Comparison of ENCODE assay signal across 9 mouse cellular contexts in the genomic region with DNA sequence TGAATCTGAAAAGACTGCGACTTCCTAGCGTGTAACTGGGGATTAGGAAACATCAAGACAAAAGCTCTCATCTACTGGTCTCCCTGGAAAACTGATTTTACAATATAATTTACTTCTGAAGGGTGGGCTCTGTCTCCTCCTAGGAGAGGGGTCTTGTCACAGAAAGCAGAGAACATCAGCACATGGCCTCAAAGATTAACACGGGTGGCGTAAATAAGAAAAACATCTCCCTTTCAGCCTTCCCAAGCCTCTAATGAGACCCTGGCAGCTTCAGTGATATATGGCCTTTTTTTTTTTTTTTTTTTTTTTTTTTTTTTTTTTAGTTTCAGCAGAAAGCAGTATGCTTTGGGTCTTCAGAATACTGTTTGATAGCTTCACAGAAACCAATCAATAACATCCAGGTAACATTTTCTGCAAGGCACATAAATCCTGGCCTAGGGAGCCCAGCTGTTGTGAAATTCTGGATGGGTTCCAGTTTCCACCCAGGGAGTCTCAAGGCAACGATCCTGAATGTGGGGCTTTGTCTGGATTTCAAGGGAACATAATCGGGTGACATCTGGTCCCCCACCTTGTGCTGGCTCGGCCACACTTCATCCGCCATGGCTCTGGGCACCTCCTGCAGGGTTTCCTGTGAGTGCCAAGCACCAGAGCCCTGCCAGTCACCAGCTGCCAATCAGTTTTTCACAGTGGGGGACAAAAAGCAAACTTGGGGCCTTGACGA.
DNase-seq lines count a peak whose midpoint lies in the region; ATAC-seq and TF ChIP-seq lines count a peak whose summit lies in the region.
"Had no signal": no experiment of that assay in that cellular context is flagged by ENCODE, and none has a peak within 500 bp of the region (broad histone marks: within the 10 kb centered on the region; RNA-seq: fewer than 3 reads in every experiment).

No protein-coding gene starts in this region.

- DNase-seq in layer of hippocampus, adult 2 months (ENCODE audit: low spot score in 2 of 2) = peak; percentile 14 to 20
- no peak for DNase-seq in layer of hippocampus, postnatal 25 days (ENCODE audit: extremely low spot score in 1 of 2, low spot score in 1 of 2)
- peak; percentile 90 for DNase-seq in cerebellum, adult 11 months
- peak; percentile 62 for DNase-seq in forebrain, embryonic 11.5 days (ENCODE audit: low spot score)
- peak; percentile 88 for DNase-seq in hindbrain, postnatal 0 days (ENCODE audit: low spot score)
- DNase-seq in right cerebral cortex, adult 18-20 months = no peak
- DNase-seq in liver, postnatal 0 days = no peak

- no peak for TF ChIP-seq CTCF in layer of hippocampus, adult 2 months (conservative IDR thresholded peaks at IDR 0.05)
- TF ChIP-seq CTCF in hindbrain, postnatal 0 days (IDR thresholded peaks at IDR 0.05; ENCODE audit: low read depth) = no peak
- no peak for TF ChIP-seq CTCF in liver, postnatal 0 days (IDR thresholded peaks at IDR 0.05; ENCODE audit: low read depth)

- no peaks in the 10 kb centered on the region for H3K36me3 ChIP-seq in forebrain, embryonic 11.5 days (ENCODE audit: control insufficient read depth, insufficient read depth, low read length)
- H3K36me3 ChIP-seq in hindbrain, postnatal 0 days (ENCODE audit: insufficient read depth, low read length) = no peaks in the 10 kb centered on the region
- H3K36me3 ChIP-seq in midbrain, embryonic 16.5 days (ENCODE audit: control insufficient read depth, insufficient read depth, low read length) = no peaks in the 10 kb centered on the region
- H3K36me3 ChIP-seq in liver, postnatal 0 days (replicated peaks; ENCODE audit: insufficient read depth, low read length) = no peaks in the 10 kb centered on the region
- H3K36me3 ChIP-seq: heart, embryonic 15.5 days had no signal

- no peak overlapping the region for H3K9ac ChIP-seq in forebrain, embryonic 11.5 days (ENCODE audit: low read length)
- H3K9ac ChIP-seq in hindbrain, postnatal 0 days (replicated peaks; ENCODE audit: low read length) = no peak overlapping the region
- no peak overlapping the region for H3K9ac ChIP-seq in midbrain, embryonic 16.5 days (ENCODE audit: low read depth, low read length)
- H3K9ac ChIP-seq in liver, postnatal 0 days (replicated peaks) = no peak overlapping the region
- H3K9ac ChIP-seq: heart, embryonic 15.5 days had no signal

- no peaks in the 10 kb centered on the region for H3K9me3 ChIP-seq in forebrain, embryonic 11.5 days (ENCODE audit: control insufficient read depth, low read length)
- H3K9me3 ChIP-seq in hindbrain, postnatal 0 days (ENCODE audit: low read length) = no peaks in the 10 kb centered on the region
- no peaks in the 10 kb centered on the region for H3K9me3 ChIP-seq in midbrain, embryonic 16.5 days (replicated peaks; ENCODE audit: control insufficient read depth, low read length, poor library complexity, severe bottlenecking)
- H3K9me3 ChIP-seq in liver, postnatal 0 days (ENCODE audit: low read length) = no peaks in the 10 kb centered on the region
- H3K9me3 ChIP-seq: heart, embryonic 15.5 days had no signal

- TF ChIP-seq EP300 in liver, postnatal 0 days (IDR thresholded peaks at IDR 0.05; ENCODE audit: low read depth) = no peak

- H3K4me1 ChIP-seq in forebrain, embryonic 11.5 days (replicated peaks; ENCODE audit: control insufficient read depth, insufficient read depth, low read length) = peaks cover 4% of the 10 kb centered on the region; the same call in 1 of the 2 replicates
- peaks cover 18% of the 10 kb centered on the region; the same call in 1 of the 2 replicates for H3K4me1 ChIP-seq in hindbrain, postnatal 0 days (ENCODE audit: insufficient read depth, low read length)
- peaks cover 11% of the 10 kb centered on the region for H3K4me1 ChIP-seq in midbrain, embryonic 16.5 days (ENCODE audit: control insufficient read depth, insufficient read depth, low read length)
- H3K4me1 ChIP-seq in liver, postnatal 0 days (ENCODE audit: insufficient read depth) = peaks cover 3% of the 10 kb centered on the region; the same call in 1 of the 2 replicates

- H3K27me3 ChIP-seq in forebrain, embryonic 11.5 days (ENCODE audit: control insufficient read depth, insufficient read depth, low read length) = no peaks in the 10 kb centered on the region
- H3K27me3 ChIP-seq in hindbrain, postnatal 0 days (ENCODE audit: insufficient read depth, low read length) = no peaks in the 10 kb centered on the region
- no peaks in the 10 kb centered on the region for H3K27me3 ChIP-seq in midbrain, embryonic 16.5 days (ENCODE audit: control insufficient read depth, insufficient read depth, low read depth, low read length)
- no peaks in the 10 kb centered on the region for H3K27me3 ChIP-seq in liver, postnatal 0 days (ENCODE audit: insufficient read depth, low read length)
- H3K27me3 ChIP-seq: heart, embryonic 15.5 days had no signal

- H3K4me3 ChIP-seq in layer of hippocampus, adult 2 months = no peak overlapping the region; the same call in 1 of the 2 replicates
- H3K4me3 ChIP-seq in forebrain, embryonic 11.5 days (ENCODE audit: low read depth, low read length) = no peak overlapping the region
- H3K4me3 ChIP-seq in hindbrain, postnatal 0 days (ENCODE audit: low read length) = no peak overlapping the region
- no peak overlapping the region for H3K4me3 ChIP-seq in midbrain, embryonic 16.5 days (ENCODE audit: low read depth, low read length)
- no peak overlapping the region for H3K4me3 ChIP-seq in liver, postnatal 0 days (ENCODE audit: low read depth, low read length)
- H3K4me3 ChIP-seq: heart, embryonic 15.5 days had no signal

- H3K4me2 ChIP-seq in forebrain, embryonic 11.5 days (ENCODE audit: low read depth, low read length, severe bottlenecking) = no peak overlapping the region
- H3K4me2 ChIP-seq in hindbrain, postnatal 0 days (ENCODE audit: low read depth, low read length) = peak overlapping the region; percentile 27; the same call in 1 of the 2 replicates
- peak overlapping the region; percentile 21; the same call in 1 of the 2 replicates for H3K4me2 ChIP-seq in midbrain, embryonic 16.5 days (ENCODE audit: low read length)
- no peak overlapping the region for H3K4me2 ChIP-seq in liver, postnatal 0 days (ENCODE audit: low read depth, low read length)
- H3K4me2 ChIP-seq: heart, embryonic 15.5 days had no signal

- peak; percentile 77 for ATAC-seq in forebrain, embryonic 11.5 days (replicated peaks; ENCODE audit: low FRiP score)
- peak; percentile 93 for ATAC-seq in hindbrain, postnatal 0 days
- peak; percentile 85 for ATAC-seq in midbrain, embryonic 16.5 days
- no peak for ATAC-seq in liver, postnatal 0 days

- WGBS in forebrain, embryonic 11.5 days = 19% methylated on average over 9 of the region's 9 CpGs
- 11% methylated on average over 9 of the region's 9 CpGs for WGBS in hindbrain, postnatal 0 days
- 12% methylated on average over 9 of the region's 9 CpGs for WGBS in midbrain, embryonic 16.5 days
- 68% methylated on average over 9 of the region's 9 CpGs for WGBS in liver, postnatal 0 days (ENCODE audit: insufficient replicate concordance)

- H3K27ac ChIP-seq in layer of hippocampus, adult 2 months = peak overlapping the region; percentile 32; the same call in 1 of the 2 replicates
- no peak overlapping the region for H3K27ac ChIP-seq in forebrain, embryonic 11.5 days (ENCODE audit: low read depth, low read length)
- H3K27ac ChIP-seq in hindbrain, postnatal 0 days = peak overlapping the region; percentile 65
- peak overlapping the region; percentile 42 for H3K27ac ChIP-seq in midbrain, embryonic 16.5 days (ENCODE audit: low read length)
- no peak overlapping the region for H3K27ac ChIP-seq in liver, postnatal 0 days (ENCODE audit: low read depth)
- H3K27ac ChIP-seq: heart, embryonic 15.5 days had no signal

Comparison
In these comparisons a context has a peak if more than half of its experiments do, and no peak if none do; other contexts are left out.
1. DNase-seq: peak in layer of hippocampus, adult 2 months (2 of 2), cerebellum, adult 11 months (single experiment), forebrain, embryonic 11.5 days (single experiment) and hindbrain, postnatal 0 days (single experiment); none in layer of hippocampus, postnatal 25 days (0 of 2), right cerebral cortex, adult 18-20 months (single experiment) and liver, postnatal 0 days (single experiment).
2. H3K27ac ChIP-seq: peak in layer of hippocampus, adult 2 months (single experiment), hindbrain, postnatal 0 days (single experiment) and midbrain, embryonic 16.5 days (single experiment); none in forebrain, embryonic 11.5 days (single experiment) and liver, postnatal 0 days (single experiment).
3. H3K4me2 ChIP-seq: peak in hindbrain, postnatal 0 days (single experiment) and midbrain, embryonic 16.5 days (single experiment); none in forebrain, embryonic 11.5 days (single experiment) and liver, postnatal 0 days (single experiment).